Mouse (Mus musculus) activated CD4-positive, CD25-positive, alpha-beta regulatory T cell, adult 4 months (primary cell): Measurements from ENCODE around the gene Sigirr. TPM values are rescaled to one million over a fixed set of nuclear protein-coding genes. Genes with fewer than 3 reads are reported as not detected.

ENCODE experiments used
- ATAC-seq: one replicate; pipeline ENCODE4 v1.8.0; 2017
- polyA plus RNA-seq, 2 experiments: library from polyadenylated mRNA; unstranded; fragments of 100-300 nt; shearing (Covaris generic); gene quantifications; one replicate each; pipeline ENCODE4 v1.2.1; 2017

The Sigirr gene
- 100 to 1,000 TPM; 163 to 179 TPM for polyA plus RNA-seq

DNA sequence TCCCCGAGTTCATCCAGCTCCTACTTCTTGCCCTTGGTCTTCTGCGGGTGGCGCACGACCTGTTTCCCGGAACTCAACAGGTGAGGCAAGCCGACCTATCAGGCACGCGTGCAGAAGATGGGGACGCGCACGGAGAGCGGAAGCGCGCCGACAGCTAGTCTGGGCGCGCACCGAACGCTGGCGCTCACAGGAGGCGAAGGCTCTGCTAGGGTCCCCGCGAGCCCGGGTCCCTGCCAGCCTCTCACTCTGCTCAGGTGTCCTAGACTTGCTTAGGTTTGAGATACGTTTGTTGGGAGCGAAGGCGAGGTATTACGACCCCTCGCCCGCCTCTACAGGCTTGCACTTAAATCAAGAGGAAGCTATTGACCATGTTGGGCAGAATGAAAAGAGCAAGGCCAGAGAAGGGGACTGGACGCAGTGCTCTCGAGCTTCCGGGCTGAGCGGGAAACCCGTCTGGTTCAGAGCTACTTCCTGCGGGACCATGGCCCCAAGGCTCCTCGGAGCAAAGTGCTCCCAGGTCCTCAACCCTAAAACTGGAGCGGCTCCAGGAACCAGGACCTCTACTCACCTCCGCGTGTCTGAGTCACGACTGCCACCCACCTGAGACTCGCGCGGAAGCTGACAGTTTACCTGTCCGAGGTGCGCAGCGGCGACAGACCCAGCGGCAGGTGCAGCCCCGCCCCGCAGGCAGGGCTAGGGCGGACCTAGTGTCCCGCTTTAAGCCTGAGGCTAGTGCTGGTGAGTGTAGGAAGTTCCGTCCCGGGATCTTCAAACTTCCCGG lies at the start of gene Sigirr:
Sigirr (minus strand) TSS at position 662 of the 781 bp plus-strand sequence.
- ATAC-seq: peak; percentile 54

- ATAC-seq: no peak
Measured at GRCm38 (mm10) chr7:141148639-141149038, 48.3 kb upstream of the Sigirr start.

- ATAC-seq: no peak
Measured at GRCm38 (mm10) chr7:141147044-141147443, 46.7 kb upstream of the Sigirr start.

- no peak for ATAC-seq
Measured at GRCm38 (mm10) chr7:141146043-141146595, 45.7 kb upstream of the Sigirr start.

DNA sequence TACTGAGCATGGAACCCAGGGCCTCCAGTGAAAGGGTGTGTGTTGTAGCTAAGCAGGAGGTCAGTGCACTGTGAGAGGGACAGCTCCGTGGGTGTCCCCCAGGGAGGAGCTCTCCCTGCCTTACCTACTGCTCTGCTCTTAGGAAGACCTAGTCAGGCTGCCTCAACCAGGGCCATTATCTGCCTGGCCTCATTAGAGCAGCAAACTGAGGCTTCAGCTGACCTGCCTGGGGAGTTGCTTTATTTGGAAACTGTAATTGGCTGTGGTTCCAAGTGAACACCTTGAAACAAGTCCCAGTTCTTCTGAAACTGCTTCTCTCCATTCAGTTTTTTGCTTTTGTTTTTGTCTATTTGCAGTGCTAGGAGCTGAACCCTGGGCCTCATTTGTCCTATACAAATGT lies 45.0 kb upstream of the Sigirr start:
- no peak for ATAC-seq

DNA sequence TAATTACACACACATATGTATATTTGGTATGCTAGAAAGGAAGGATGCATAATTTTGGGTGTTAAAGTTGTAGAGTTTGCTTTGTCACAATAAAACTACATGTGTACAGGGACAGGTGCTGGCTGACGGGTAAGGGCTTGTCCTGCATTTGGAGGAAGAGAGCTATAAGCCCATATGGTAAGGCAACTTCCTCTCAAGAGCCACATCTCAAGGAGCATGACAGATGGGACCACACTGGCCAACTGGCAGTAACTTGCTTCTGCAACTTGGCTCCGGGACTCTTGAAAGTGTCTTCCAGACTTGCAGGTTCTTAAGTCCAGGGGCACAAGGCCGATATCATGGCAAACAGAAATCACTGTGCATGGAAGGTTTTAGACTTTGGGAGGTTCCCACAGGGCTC lies 44.3 kb upstream of the Sigirr start:
- ATAC-seq: no peak

DNA sequence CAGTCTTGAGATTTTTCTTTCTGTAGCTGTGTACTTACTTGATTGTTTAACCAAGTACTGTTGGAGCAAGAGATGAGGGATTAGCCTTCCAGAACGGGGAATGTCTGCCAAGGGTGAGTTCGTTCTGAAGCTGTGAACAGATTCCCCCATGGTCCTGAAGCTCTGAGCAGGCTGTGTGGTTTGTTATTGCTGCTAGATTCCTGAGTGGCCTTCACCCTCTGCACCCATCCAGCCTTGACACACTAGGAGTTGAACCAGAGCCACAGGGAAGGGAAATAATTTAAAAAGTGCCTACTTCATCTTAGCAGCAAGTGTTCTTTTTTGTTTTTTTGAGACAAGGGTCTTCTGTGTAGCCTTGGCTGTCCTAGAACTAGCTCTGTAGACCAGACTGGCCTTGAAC lies 43.5 kb upstream of the Sigirr start:
- no peak for ATAC-seq

DNA sequence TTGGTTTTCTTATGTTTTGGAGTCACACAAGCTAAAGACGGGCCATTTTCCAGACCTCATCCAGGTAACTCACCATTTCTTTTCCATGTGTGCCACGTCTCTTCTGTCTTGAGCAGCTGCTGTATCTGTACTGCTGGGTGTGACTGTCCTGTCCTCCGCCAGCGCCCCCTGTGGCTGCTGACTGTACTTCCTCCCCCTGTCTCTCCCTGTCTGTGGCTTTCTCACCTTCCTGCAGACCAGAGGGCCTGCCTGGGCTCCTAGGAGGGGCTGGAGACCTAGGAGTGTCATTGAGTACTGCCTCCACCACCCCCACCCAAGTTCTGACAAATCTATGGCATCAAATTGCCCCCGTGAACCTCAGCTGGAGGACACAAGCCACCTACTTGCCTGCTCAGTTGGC lies 42.7 kb upstream of the Sigirr start:
- ATAC-seq: peak; percentile 65

DNA sequence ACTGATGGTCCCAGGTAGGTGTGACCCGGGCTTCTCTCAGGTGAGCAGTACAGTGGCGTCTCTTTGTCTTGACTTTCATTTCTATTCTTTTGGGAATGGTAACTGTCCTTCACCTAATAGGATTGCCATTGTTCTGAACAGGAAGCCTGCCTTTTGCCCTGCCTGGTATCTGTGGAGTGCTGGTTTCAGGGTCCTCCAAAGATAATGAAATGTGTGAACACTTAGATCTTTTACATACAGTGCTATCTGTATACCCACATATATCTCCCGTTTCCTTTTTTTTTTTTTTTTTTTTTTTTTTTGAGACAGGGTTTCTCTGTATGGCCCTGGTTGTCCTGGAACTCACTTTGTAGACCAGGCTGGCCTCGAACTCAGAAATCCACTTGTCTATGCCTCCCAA lies 41.0 kb upstream of the Sigirr start:
- ATAC-seq: no peak

- ATAC-seq: no peak
Measured at GRCm38 (mm10) chr7:141131904-141132755, 31.8 kb upstream of the Sigirr start.

GRCm38 (mm10) chr7:141131024-141131820 lies 30.9 kb upstream of the Sigirr start:
- ATAC-seq: peak; percentile 98

DNA sequence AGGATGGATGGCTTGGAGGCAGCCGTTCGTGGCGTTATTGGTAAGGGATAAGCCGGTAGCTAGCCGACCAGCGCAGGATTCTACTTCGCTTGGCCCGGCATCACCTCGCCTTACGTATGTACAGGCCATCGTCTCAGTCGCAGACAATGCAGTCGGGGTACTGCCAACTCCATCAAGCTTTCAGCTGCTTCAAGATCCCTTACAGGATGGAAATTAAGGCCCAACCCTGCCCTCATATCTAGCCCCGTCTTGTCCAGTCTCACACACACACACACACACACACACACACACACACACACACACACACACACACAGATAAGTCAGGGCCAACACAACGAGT lies 23.1 kb upstream of the Sigirr start:
- ATAC-seq: peak; percentile 1

- peak; percentile 97 for ATAC-seq
Measured at GRCm38 (mm10) chr7:141122689-141123516, 22.5 kb upstream of the Sigirr start.

- ATAC-seq: no peak
Measured at GRCm38 (mm10) chr7:141122245-141122644, 21.9 kb upstream of the Sigirr start, which contains the start of gene Ptdss2. TSS of gene Ptdss2 (plus strand) at chr7:141122382.

DNA sequence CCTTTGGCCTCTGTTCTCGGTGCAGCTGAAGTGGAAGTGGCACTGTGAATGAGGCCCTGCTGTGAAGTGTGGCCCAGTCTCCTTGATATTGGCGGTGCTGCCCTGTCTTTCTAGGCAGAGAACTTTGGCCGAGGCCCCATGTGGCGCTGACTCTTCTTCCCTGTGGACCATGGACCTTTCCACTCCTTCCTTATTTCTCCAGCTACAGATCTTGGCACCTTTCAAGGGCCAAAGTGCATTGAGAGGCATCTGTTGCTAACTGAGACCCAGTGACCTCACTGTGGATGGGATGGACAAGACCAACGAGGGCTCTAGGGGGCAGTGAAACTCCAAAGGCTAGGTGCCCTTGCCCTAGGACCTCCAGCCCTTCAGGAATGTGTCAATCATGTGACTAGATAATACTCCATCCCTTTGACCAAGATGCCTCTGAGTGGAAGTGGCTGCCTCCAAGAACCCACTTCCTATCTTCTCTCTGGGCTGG lies 20.7 kb upstream of the Sigirr start:
- no peak for ATAC-seq

- ATAC-seq: no peak
Measured at GRCm38 (mm10) chr7:141120605-141121004, 20.2 kb upstream of the Sigirr start.

GRCm38 (mm10) chr7:141119487-141119886 lies 19.1 kb upstream of the Sigirr start:
- ATAC-seq: no peak

- ATAC-seq: no peak
Measured at GRCm38 (mm10) chr7:141117636-141118035, 17.3 kb upstream of the Sigirr start, which contains the start of gene Ano9. TSS of gene Ano9 (minus strand) at chr7:141117806.

- no peak for ATAC-seq
Measured at GRCm38 (mm10) chr7:141115874-141116273, 15.5 kb upstream of the Sigirr start.

GRCm38 (mm10) chr7:141103161-141103560 lies 2.8 kb upstream of the Sigirr start:
- ATAC-seq: no peak

DNA sequence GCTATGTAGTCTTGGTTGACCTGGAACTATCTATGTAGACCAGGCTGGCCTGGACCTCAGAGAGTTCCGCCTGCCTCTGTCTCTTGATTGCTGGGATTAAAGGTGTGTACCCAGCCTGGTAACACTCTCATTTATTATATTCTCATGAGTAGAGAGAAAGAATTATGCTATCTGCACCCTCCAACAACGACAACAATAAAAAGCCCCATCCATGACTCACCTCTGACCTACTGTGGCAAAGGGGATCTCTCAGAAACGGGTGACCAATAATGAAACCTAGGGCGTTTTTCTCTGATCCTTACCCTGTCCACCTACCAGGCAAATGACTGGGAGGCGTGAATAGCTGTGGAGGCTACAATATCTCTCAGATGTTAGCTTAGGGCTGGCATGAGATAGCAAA lies 3.2 kb downstream of the Sigirr start:
- ATAC-seq: no peak
